Mouse (Mus musculus): ENCODE measurements around the gene Hmgn2. TPM values are rescaled to one million over a fixed set of nuclear protein-coding genes. Genes with fewer than 3 reads are reported as not detected.
"Not testable (repeated sequence)": the region's sequence is repeated elsewhere in the genome, so short reads cannot be mapped to it uniquely, and the experiment has no call there.

Gene Hmgn2
- polyA plus RNA-seq, 1 experiment from 2014 or later = 1,338 TPM

- Histone ChIP-seq H3K4me1 (replicated peaks) (peaks cover 9% of the 10 kb centered on the region), H3K4me2 (no peak overlapping the region), H3K36me3 (peaks cover 5% of the 10 kb centered on the region; the same call in 1 of the 2 replicates), H3K9ac (no peak overlapping the region), H3K27me3 (no peaks in the 10 kb centered on the region), H3K27ac (replicated peaks) (no peak overlapping the region), H3K4me3 (no peak overlapping the region), H3K9me3 (no peaks in the 10 kb centered on the region)
- no peak for ATAC-seq (ENCODE audit: low read depth)
- WGBS = 68% methylated on average over 4 of the region's 4 CpGs
Observed at GRCm38 (mm10) chr4:134002246-134002645, 33.8 kb upstream of the Hmgn2 start.

GRCm38 (mm10) chr4:134001710-134002109 lies 33.3 kb upstream of the Hmgn2 start:
- no peaks in the 10 kb centered on the region for H3K27me3 ChIP-seq
- H3K36me3 ChIP-seq = peaks cover 10% of the 10 kb centered on the region; the same call in 1 of the 2 replicates
- WGBS = 36% methylated on average over 10 of the region's 10 CpGs
- no peaks in the 10 kb centered on the region for H3K9me3 ChIP-seq
- H3K4me2 ChIP-seq = no peak overlapping the region; the same call in 1 of the 2 replicates
- H3K9ac ChIP-seq = no peak overlapping the region
- H3K4me1 ChIP-seq (replicated peaks) = peaks cover 9% of the 10 kb centered on the region
- ATAC-seq (ENCODE audit: low read depth) = no peak
- no peak overlapping the region for H3K4me3 ChIP-seq
- no peak overlapping the region for H3K27ac ChIP-seq (replicated peaks)

- Histone ChIP-seq H3K27me3 (no peaks in the 10 kb centered on the region), H3K4me1 (replicated peaks) (peaks cover 9% of the 10 kb centered on the region), H3K9ac (peak within 1 kb of the TSS; percentile 75), H3K36me3 (peaks cover 19% of the 10 kb centered on the region), H3K9me3 (no peaks in the 10 kb centered on the region), H3K27ac (replicated peaks) (peak within 1 kb of the TSS; percentile 39; the same call in 1 of the 2 replicates), H3K4me3 (peak within 1 kb of the TSS; percentile 60), H3K4me2 (peak within 1 kb of the TSS; percentile 93)
- 2% methylated on average over 49 of the region's 49 CpGs for WGBS
- ATAC-seq (ENCODE audit: low read depth) = peak; percentile 98
Observed at GRCm38 (mm10) chr4:134000466-134001438, 32.3 kb upstream of the Hmgn2 start, which contains the start of gene Dhdds. TSS of gene Dhdds (minus strand) at chr4:134000918.

GRCm38 (mm10) chr4:133994697-133995096 lies 26.2 kb upstream of the Hmgn2 start:
- no peaks in the 10 kb centered on the region for H3K9me3 ChIP-seq
- H3K27me3 ChIP-seq = no peaks in the 10 kb centered on the region
- no peak overlapping the region for H3K4me3 ChIP-seq
- H3K27ac ChIP-seq (replicated peaks) = no peak overlapping the region
- peaks cover 3% of the 10 kb centered on the region for H3K4me1 ChIP-seq (replicated peaks)
- peaks cover 76% of the 10 kb centered on the region for H3K36me3 ChIP-seq
- H3K9ac ChIP-seq = no peak overlapping the region
- H3K4me2 ChIP-seq = no peak overlapping the region
- ATAC-seq (ENCODE audit: low read depth) = no peak
- WGBS = 89% methylated on average over 8 of the region's 8 CpGs

GRCm38 (mm10) chr4:133991087-133991660 lies 22.7 kb upstream of the Hmgn2 start:
- Histone ChIP-seq H3K9me3 (no peaks in the 10 kb centered on the region), H3K9ac (no peak overlapping the region), H3K36me3 (peaks cover 93% of the 10 kb centered on the region), H3K27me3 (no peaks in the 10 kb centered on the region), H3K4me3 (no peak overlapping the region), H3K4me2 (no peak overlapping the region), H3K27ac (replicated peaks) (no peak overlapping the region), H3K4me1 (replicated peaks) (no peaks in the 10 kb centered on the region)
- ATAC-seq (ENCODE audit: low read depth) = no peak
- WGBS = 88% methylated on average over 13 of the region's 13 CpGs

- Histone ChIP-seq H3K4me2 (no peak overlapping the region), H3K36me3 (peaks cover 91% of the 10 kb centered on the region), H3K4me1 (replicated peaks) (no peaks in the 10 kb centered on the region), H3K27ac (replicated peaks) (no peak overlapping the region), H3K9ac (no peak overlapping the region), H3K4me3 (no peak overlapping the region), H3K9me3 (no peaks in the 10 kb centered on the region), H3K27me3 (no peaks in the 10 kb centered on the region)
- WGBS = 75% methylated on average over 4 of the region's 4 CpGs
- ATAC-seq (ENCODE audit: low read depth) = no peak
Observed at GRCm38 (mm10) chr4:133990035-133990434, 21.6 kb upstream of the Hmgn2 start.

GRCm38 (mm10) chr4:133988289-133988688 lies 19.8 kb upstream of the Hmgn2 start:
- H3K27ac ChIP-seq (replicated peaks); H3K4me3 ChIP-seq; H3K9me3 ChIP-seq; H3K27me3 ChIP-seq; H3K9ac ChIP-seq; ATAC-seq (ENCODE audit: low read depth); H3K4me2 ChIP-seq; H3K4me1 ChIP-seq (replicated peaks): not testable (repeated sequence)
- 89% methylated on average over 8 of the region's 8 CpGs for WGBS
- peaks cover 78% of the 10 kb centered on the region for H3K36me3 ChIP-seq

GRCm38 (mm10) chr4:133982936-133983335 lies 14.5 kb upstream of the Hmgn2 start:
- no peaks in the 10 kb centered on the region for H3K9me3 ChIP-seq
- no peak overlapping the region for H3K9ac ChIP-seq
- no peak overlapping the region for H3K4me2 ChIP-seq
- no peaks in the 10 kb centered on the region for H3K27me3 ChIP-seq
- 80% methylated on average over 13 of the region's 13 CpGs for whole genome bisulfite sequencing
- H3K4me1 ChIP-seq (replicated peaks) = no peaks in the 10 kb centered on the region
- H3K4me3 ChIP-seq = no peak overlapping the region
- ATAC-seq (ENCODE audit: low read depth) = no peak
- H3K36me3 ChIP-seq = peaks cover 76% of the 10 kb centered on the region
- H3K27ac ChIP-seq (replicated peaks) = no peak overlapping the region

- WGBS = 92% methylated on average over 5 of the region's 5 CpGs
- Histone ChIP-seq H3K4me2 (no peak overlapping the region), H3K9ac (no peak overlapping the region), H3K4me3 (no peak overlapping the region), H3K4me1 (replicated peaks) (no peaks in the 10 kb centered on the region), H3K27me3 (no peaks in the 10 kb centered on the region), H3K36me3 (peaks cover 74% of the 10 kb centered on the region), H3K9me3 (no peaks in the 10 kb centered on the region), H3K27ac (replicated peaks) (no peak overlapping the region)
- no peak for ATAC-seq (ENCODE audit: low read depth)
Observed at GRCm38 (mm10) chr4:133980496-133980895, 12.0 kb upstream of the Hmgn2 start.

- Histone ChIP-seq H3K27ac (replicated peaks) (no peak overlapping the region), H3K36me3 (peaks cover 76% of the 10 kb centered on the region), H3K27me3 (no peaks in the 10 kb centered on the region), H3K9ac (no peak overlapping the region), H3K4me3 (no peak overlapping the region), H3K4me1 (replicated peaks) (no peaks in the 10 kb centered on the region), H3K9me3 (no peaks in the 10 kb centered on the region), H3K4me2 (no peak overlapping the region)
- 94% methylated on average over 10 of the region's 10 CpGs for WGBS
- no peak for ATAC-seq (ENCODE audit: low read depth)
Observed at GRCm38 (mm10) chr4:133978021-133978711, 9.7 kb upstream of the Hmgn2 start.

GRCm38 (mm10) chr4:133971741-133972140 lies 3.3 kb upstream of the Hmgn2 start:
- Histone ChIP-seq H3K9ac (no peak overlapping the region), H3K4me2 (no peak overlapping the region), H3K9me3 (no peaks in the 10 kb centered on the region), H3K27ac (replicated peaks) (no peak overlapping the region), H3K4me3 (no peak overlapping the region), H3K27me3 (no peaks in the 10 kb centered on the region), H3K36me3 (peaks cover 31% of the 10 kb centered on the region), H3K4me1 (replicated peaks) (peaks cover 33% of the 10 kb centered on the region)
- ATAC-seq (ENCODE audit: low read depth) = no peak
- WGBS = 45% methylated on average over 8 of the region's 8 CpGs

- Histone ChIP-seq H3K27me3 (no peaks in the 10 kb centered on the region), H3K4me3 (no peak overlapping the region), H3K27ac (replicated peaks) (peak overlapping the region; percentile 99), H3K4me1 (replicated peaks) (peaks cover 42% of the 10 kb centered on the region), H3K4me2 (no peak overlapping the region), H3K36me3 (peaks cover 32% of the 10 kb centered on the region), H3K9ac (0 out of 2 replicates have a peak overlapping the region, but pooled peaks have one; percentile 0), H3K9me3 (no peaks in the 10 kb centered on the region)
- ATAC-seq (ENCODE audit: low read depth) = no peak
- 68% methylated on average over 13 of the region's 13 CpGs for WGBS
Observed at GRCm38 (mm10) chr4:133970876-133971275, 2.4 kb upstream of the Hmgn2 start.

Measured in neural tube, embryonic 13.5 days (tissue).